Mouse (Mus musculus) stomach, embryonic 14.5 days (tissue): ENCODE results near the gene Zfp335. TPM values are rescaled to one million over a fixed set of nuclear protein-coding genes. Genes with fewer than 3 reads are reported as not detected.
A peak's percentile ranks its signal among the peaks of the same experiment; 100 is the strongest.

ENCODE experiments used
- ATAC-seq: fragments of 200-750 bp; cut with Nextera tagmentation; 2 replicates; pipeline ENCODE4 v1.8.0; 2017; ENCODE audit warnings: low read depth, moderate TSS enrichment; ENCODE audit not compliant: insufficient number of reproducible peaks, insufficient read depth, low FRiP score
- H3K27ac ChIP-seq: fragments of 300-500 bp; sonication (generic); 2 replicates; pipeline ENCODE4 v1.5.1; 2014; ENCODE audit warnings: mild to moderate bottlenecking, low read length, moderate library complexity, mixed read lengths
- H3K27me3 ChIP-seq: fragments of 300-500 bp; sonication (generic); 2 replicates; pipeline ENCODE4 v1.6.1; 2014; ENCODE audit warnings: low read length, control low read depth, mixed read lengths; ENCODE audit not compliant: control insufficient read depth, insufficient read depth
- H3K36me3 ChIP-seq: fragments of 300-500 bp; sonication (generic); 2 replicates; pipeline ENCODE4 v1.6.1; 2014; ENCODE audit warnings: mild to moderate bottlenecking, control low read depth, low read length, moderate library complexity, mixed read lengths; ENCODE audit not compliant: control insufficient read depth, insufficient read depth
- H3K4me1 ChIP-seq: fragments of 300-500 bp; sonication (generic); 2 replicates; pipeline ENCODE4 v1.6.1; 2014; ENCODE audit warnings: low read length, control low read depth, mixed read lengths; ENCODE audit not compliant: control insufficient read depth, insufficient read depth
- H3K4me2 ChIP-seq: fragments of 300-500 bp; sonication (generic); replicated peaks from 2 replicates; pipeline ENCODE4 v1.6.1; 2014; ENCODE audit warnings: low read depth, low read length, control low read depth
- H3K4me3 ChIP-seq: fragments of 300-500 bp; sonication (generic); 2 replicates; pipeline ENCODE4 v1.5.1; 2014; ENCODE audit warnings: low read depth, low read length, control low read depth
- H3K9ac ChIP-seq: fragments of 300-500 bp; sonication (generic); replicated peaks from 2 replicates; pipeline ENCODE4 v1.6.1; 2014; ENCODE audit warnings: low read depth, mild to moderate bottlenecking, control low read depth, low read length, moderate library complexity, mixed read lengths
- H3K9me3 ChIP-seq: fragments of 300-500 bp; sonication (generic); 2 replicates; pipeline ENCODE4 v1.6.1; 2016; ENCODE audit warnings: low read depth, low read length, control low read depth; ENCODE audit not compliant: control insufficient read depth
- WGBS: fragments of 180-500 bp; shearing (Covaris S2); extraction: QIAGEN DNeasy Blood & Tissue Kit; methylation state at CpG from one replicate; pipeline ENCODE4 v1.1.7; 2014; 5-methylcytosine and 5-hydroxymethylcytosine counted together
- polyA plus RNA-seq: library from polyadenylated mRNA; unstranded; fragments of >200 nt; fragmentation: Nextera tagmentation; extraction: Ambion mirVana; gene quantifications from 2 replicates; pipeline ENCODE4 v1.2.1, GENCODE M21; 2014

Zfp335 gene
- polyA plus RNA-seq, 1 experiment from 2014 or later = 12.7 TPM

GRCm38 (mm10) chr2:164938146-164939091 is 26.9 kb upstream of the Zfp335 start:
- Histone ChIP-seq H3K9ac (no peak overlapping the region), H3K4me2 (peak overlapping the region; percentile 55), H3K4me3 (peak overlapping the region; percentile 22), H3K27ac (no peak overlapping the region), H3K9me3 (no peaks in the 10 kb centered on the region), H3K4me1 (peaks cover 13% of the 10 kb centered on the region; the same call in 1 of the 2 replicates), H3K27me3 (peaks cover 15% of the 10 kb centered on the region; the same call in 1 of the 2 replicates), H3K36me3 (no peaks in the 10 kb centered on the region)
- 3% methylated on average over 39 of the region's 39 CpGs for WGBS
- no peak for ATAC-seq

GRCm38 (mm10) chr2:164935991-164936390 is 24.4 kb upstream of the Zfp335 start:
- Histone ChIP-seq H3K36me3 (no peaks in the 10 kb centered on the region), H3K4me2 (no peak overlapping the region), H3K9me3 (no peaks in the 10 kb centered on the region), H3K4me3 (no peak overlapping the region), H3K27ac (no peak overlapping the region), H3K27me3 (peaks cover 15% of the 10 kb centered on the region; the same call in 1 of the 2 replicates), H3K4me1 (peaks cover 13% of the 10 kb centered on the region; the same call in 1 of the 2 replicates), H3K9ac (no peak overlapping the region)
- WGBS = 64% methylated on average over 4 of the region's 4 CpGs
- no peak for ATAC-seq

DNA sequence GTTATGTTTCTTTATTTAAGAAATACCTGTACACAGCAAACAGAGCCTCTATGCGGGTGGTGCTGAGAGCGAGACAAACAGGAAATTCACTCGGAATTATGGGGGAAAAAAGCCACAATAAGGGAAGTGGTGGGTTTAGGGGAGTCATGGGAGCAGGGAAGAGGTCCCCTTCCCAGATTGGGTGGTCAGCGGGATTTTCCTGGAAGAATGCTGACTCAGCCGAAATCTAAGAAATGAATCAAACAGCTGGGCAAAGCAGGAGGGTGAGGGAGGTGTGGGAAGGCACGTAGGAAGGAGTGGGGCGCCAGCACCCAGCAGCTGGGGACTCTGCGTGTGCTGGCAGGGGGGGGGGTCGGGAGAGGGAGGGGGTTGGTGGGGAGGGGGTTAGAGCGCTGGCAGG is 22.0 kb upstream of the Zfp335 start:
- no peaks in the 10 kb centered on the region for H3K9me3 ChIP-seq
- WGBS = 38% methylated on average over 10 of the region's 10 CpGs
- H3K4me2 ChIP-seq = no peak overlapping the region
- no peak for ATAC-seq
- H3K36me3 ChIP-seq = no peaks in the 10 kb centered on the region
- H3K27me3 ChIP-seq = 0 out of 2 replicates have a peak, but pooled peaks cover 10% of the 10 kb centered on the region
- H3K4me3 ChIP-seq = no peak overlapping the region
- H3K9ac ChIP-seq = no peak overlapping the region
- 0 out of 2 replicates have a peak, but pooled peaks cover 3% of the 10 kb centered on the region for H3K4me1 ChIP-seq
- H3K27ac ChIP-seq = no peak overlapping the region

GRCm38 (mm10) chr2:164930706-164931581 is 19.4 kb upstream of the Zfp335 start:
- Histone ChIP-seq H3K9me3 (no peaks in the 10 kb centered on the region), H3K4me2 (peak overlapping the region; percentile 12; the same call in 1 of the 2 replicates), H3K9ac (no peak overlapping the region), H3K4me1 (0 out of 2 replicates have a peak, but pooled peaks cover 3% of the 10 kb centered on the region), H3K27ac (peak overlapping the region; percentile 71), H3K27me3 (0 out of 2 replicates have a peak, but pooled peaks cover 3% of the 10 kb centered on the region), H3K36me3 (no peaks in the 10 kb centered on the region), H3K4me3 (no peak overlapping the region)
- WGBS = 26% methylated on average over 11 of the region's 11 CpGs
- peak; percentile 67; the same call in 1 of the 2 replicates for ATAC-seq

- H3K36me3 ChIP-seq = no peaks in the 10 kb centered on the region
- 34% methylated on average over 11 of the region's 11 CpGs for WGBS
- H3K9ac ChIP-seq = no peak overlapping the region
- no peaks in the 10 kb centered on the region for H3K27me3 ChIP-seq
- no peak overlapping the region for H3K4me3 ChIP-seq
- no peaks in the 10 kb centered on the region for H3K4me1 ChIP-seq
- ATAC-seq = peak; percentile 58; the same call in 1 of the 2 replicates
- H3K9me3 ChIP-seq = no peaks in the 10 kb centered on the region
- H3K4me2 ChIP-seq = no peak overlapping the region
- H3K27ac ChIP-seq = no peak overlapping the region
These were observed 12.7 kb upstream of the Zfp335 start for GRCm38 (mm10) chr2:164924100-164924857.

- WGBS = 54% methylated on average over 4 of the region's 4 CpGs
- ATAC-seq = no peak
- no peaks in the 10 kb centered on the region for H3K4me1 ChIP-seq
- no peaks in the 10 kb centered on the region for H3K9me3 ChIP-seq
- H3K4me3 ChIP-seq = no peak overlapping the region
- no peak overlapping the region for H3K27ac ChIP-seq
- H3K4me2 ChIP-seq = no peak overlapping the region
- no peaks in the 10 kb centered on the region for H3K36me3 ChIP-seq
- no peak overlapping the region for H3K9ac ChIP-seq
- H3K27me3 ChIP-seq = no peaks in the 10 kb centered on the region
These were observed 11.7 kb upstream of the Zfp335 start for GRCm38 (mm10) chr2:164923291-164923690.

- no peak overlapping the region for H3K9ac ChIP-seq
- no peak overlapping the region for H3K4me3 ChIP-seq
- WGBS = 46% methylated on average over 7 of the region's 7 CpGs
- no peaks in the 10 kb centered on the region for H3K9me3 ChIP-seq
- no peak for ATAC-seq
- no peaks in the 10 kb centered on the region for H3K36me3 ChIP-seq
- H3K4me1 ChIP-seq = no peaks in the 10 kb centered on the region
- H3K4me2 ChIP-seq = no peak overlapping the region
- no peak overlapping the region for H3K27ac ChIP-seq
- H3K27me3 ChIP-seq = no peaks in the 10 kb centered on the region
These were observed 10.4 kb upstream of the Zfp335 start for GRCm38 (mm10) chr2:164921984-164922383.
